Mouse (Mus musculus) midbrain, postnatal 0 days (tissue): ENCODE results near the gene Adra2b. TPM values are rescaled to one million over a fixed set of nuclear protein-coding genes. Genes with fewer than 3 reads are reported as not detected.

Experiments
- ATAC-seq: fragments of 200-750 bp; cut with Nextera tagmentation; 2 replicates; pipeline ENCODE4 v1.8.0; 2017; ENCODE audit warnings: moderate number of reproducible peaks, mild to moderate bottlenecking, moderate TSS enrichment, moderate library complexity; ENCODE audit not compliant: low FRiP score
- DNase-seq: peaks from one replicate; pipeline ENCODE4 v3.0.0-alpha.2; 2015; ENCODE audit warnings: low spot score
- H3K27ac ChIP-seq: fragments of 300-500 bp; sonication (generic); 2 replicates; pipeline ENCODE4 v1.5.1; 2014; ENCODE audit warnings: low read depth, mild to moderate bottlenecking, low read length, mixed read lengths
- H3K27me3 ChIP-seq: fragments of 300-500 bp; sonication (generic); 2 replicates; pipeline ENCODE4 v1.6.1; 2014; ENCODE audit warnings: low read length, control low read depth, mixed read lengths; ENCODE audit not compliant: insufficient read depth
- H3K36me3 ChIP-seq: fragments of 300-500 bp; sonication (generic); 2 replicates; pipeline ENCODE4 v1.6.1; 2014; ENCODE audit warnings: low read length, control low read depth, mixed read lengths; ENCODE audit not compliant: insufficient read depth
- H3K4me1 ChIP-seq: fragments of 300-500 bp; sonication (generic); 2 replicates; pipeline ENCODE4 v1.6.1; 2014; ENCODE audit warnings: mild to moderate bottlenecking, control low read depth, antibody characterized with exemption, low read length, mixed read lengths; ENCODE audit not compliant: insufficient read depth
- H3K4me2 ChIP-seq: fragments of 300-500 bp; sonication (generic); 2 replicates; pipeline ENCODE4 v1.6.1; 2014; ENCODE audit warnings: low read depth, mild to moderate bottlenecking, low read length, mixed read lengths; ENCODE audit not compliant: poor library complexity, severe bottlenecking
- H3K4me3 ChIP-seq: fragments of 300-500 bp; sonication (generic); 2 replicates; pipeline ENCODE4 v1.5.1; 2014; ENCODE audit warnings: low read depth, mild to moderate bottlenecking, low read length, moderate library complexity
- H3K9ac ChIP-seq: fragments of 300-500 bp; sonication (generic); replicated peaks from 2 replicates; pipeline ENCODE4 v1.6.1; 2014; ENCODE audit warnings: mild to moderate bottlenecking, low read length, moderate library complexity, mixed read lengths; ENCODE audit not compliant: poor library complexity, severe bottlenecking
- H3K9me3 ChIP-seq: fragments of 300-500 bp; sonication (generic); 2 replicates; pipeline ENCODE4 v1.6.1; 2016; ENCODE audit warnings: low read length, control low read depth
- CTCF ChIP-seq: IDR thresholded peaks from 2 replicates; pipeline ENCODE4 v1.5.1; 2016; ENCODE audit warnings: antibody characterized with exemption, mild to moderate bottlenecking
- WGBS: fragments of 180-500 bp; shearing (Covaris S2); extraction: QIAGEN DNeasy Blood & Tissue Kit; methylation state at CpG from one replicate; pipeline ENCODE4 v1.1.7; 2014; 5-methylcytosine and 5-hydroxymethylcytosine counted together
- polyA plus RNA-seq: library from polyadenylated mRNA; unstranded; fragments of >200 nt; fragmentation: Nextera tagmentation; extraction: Ambion mirVana; gene quantifications from 2 replicates; pipeline ENCODE4 v1.2.1, GENCODE M21; 2015
- total RNA-seq: library from RNA; depleted of rRNA; stranded (reverse); fragments of >200 nt; gene quantifications from 2 replicates; pipeline ENCODE4 v1.2.3, GENCODE M21; 2014

Gene Adra2b
- total and polyA plus RNA-seq, 2 experiments from 2014 or later = 0.68 to 0.71 TPM

DNA sequence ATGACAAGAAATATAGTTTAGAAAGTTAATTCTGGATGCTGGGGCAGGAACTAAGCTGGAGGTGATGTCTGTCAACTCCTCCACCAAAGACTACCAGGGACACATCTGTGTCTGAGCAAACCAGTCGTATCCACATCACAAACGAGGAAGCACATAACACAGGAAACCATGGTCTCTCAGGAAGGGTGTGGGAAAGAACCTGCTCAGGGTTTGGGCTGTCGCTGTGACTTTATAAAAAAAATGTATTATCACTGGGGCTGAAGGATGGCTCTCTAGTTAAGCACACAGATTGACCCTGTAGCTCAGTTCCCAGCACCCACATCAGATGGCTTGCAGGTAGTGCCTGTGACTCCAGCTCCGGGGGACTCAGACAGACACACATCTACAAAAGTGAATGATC lies 43.9 kb upstream of the Adra2b start:
- H3K9me3 ChIP-seq = no peaks in the 10 kb centered on the region
- H3K27me3 ChIP-seq = no peaks in the 10 kb centered on the region
- no peaks in the 10 kb centered on the region for H3K4me1 ChIP-seq
- H3K36me3 ChIP-seq = no peaks in the 10 kb centered on the region
- DNase-seq (no peak), ATAC-seq (no peak)
- no peak overlapping the region for H3K4me2 ChIP-seq
- no peak overlapping the region for H3K4me3 ChIP-seq
- WGBS = 77% methylated on average over 4 of the region's 4 CpGs
- no peak for TF ChIP-seq CTCF
- H3K9ac ChIP-seq = no peak overlapping the region
- no peak overlapping the region for H3K27ac ChIP-seq

DNA sequence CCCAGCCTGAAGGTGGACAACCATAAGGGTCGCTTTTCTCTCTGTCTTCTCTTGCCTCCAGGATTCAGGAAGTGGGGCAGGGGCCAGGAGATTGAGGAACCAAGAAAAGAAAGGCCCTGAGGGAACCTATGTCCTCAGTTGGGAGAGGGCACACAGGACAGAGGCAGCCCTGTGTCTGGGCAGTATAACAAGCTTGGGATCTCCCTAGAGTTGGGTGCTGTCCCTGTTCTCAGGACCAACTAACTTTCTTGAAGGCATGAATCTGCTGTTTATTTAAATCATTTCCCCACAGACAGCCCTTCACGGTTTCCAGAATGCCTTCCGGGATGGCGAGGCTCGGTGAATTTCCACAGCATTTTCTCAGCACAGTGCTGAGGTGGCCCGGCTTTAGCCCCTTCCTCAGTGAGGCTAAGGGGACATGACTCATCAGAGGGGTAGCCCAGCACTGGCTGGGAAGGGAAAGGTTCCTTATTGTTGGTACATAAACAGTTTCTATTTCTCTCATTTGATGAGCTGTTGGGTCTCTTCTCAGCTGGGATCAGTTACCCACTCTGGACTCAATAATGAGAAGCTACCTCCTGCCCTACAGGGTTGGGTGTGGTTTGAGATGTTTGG lies 40.2 kb upstream of the Adra2b start:
- DNase-seq (no peak), ATAC-seq (no peak)
- Histone ChIP-seq H3K4me2 (no peak overlapping the region), H3K27me3 (no peaks in the 10 kb centered on the region), H3K27ac (no peak overlapping the region), H3K4me3 (no peak overlapping the region), H3K36me3 (no peaks in the 10 kb centered on the region), H3K9ac (no peak overlapping the region), H3K4me1 (no peaks in the 10 kb centered on the region), H3K9me3 (no peaks in the 10 kb centered on the region)
- TF ChIP-seq CTCF = no peak
- whole genome bisulfite sequencing = 79% methylated on average over 6 of the region's 6 CpGs

- Histone ChIP-seq H3K9me3 (no peaks in the 10 kb centered on the region), H3K4me2 (no peak overlapping the region), H3K27me3 (no peaks in the 10 kb centered on the region), H3K4me1 (no peaks in the 10 kb centered on the region), H3K36me3 (no peaks in the 10 kb centered on the region), H3K4me3 (no peak overlapping the region), H3K27ac (no peak overlapping the region), H3K9ac (no peak overlapping the region)
- 96% methylated on average over 1 of the region's 1 CpGs for WGBS
- TF ChIP-seq CTCF = no peak
- no peak for DNase-seq
- ATAC-seq = no peak
Observed at GRCm38 (mm10) chr2:127323667-127324066, 39.3 kb upstream of the Adra2b start.

- Histone ChIP-seq H3K4me3 (no peak overlapping the region), H3K9ac (no peak overlapping the region), H3K27me3 (no peaks in the 10 kb centered on the region), H3K4me1 (no peaks in the 10 kb centered on the region), H3K36me3 (no peaks in the 10 kb centered on the region), H3K9me3 (no peaks in the 10 kb centered on the region), H3K27ac (no peak overlapping the region), H3K4me2 (no peak overlapping the region)
- 83% methylated on average over 7 of the region's 7 CpGs for WGBS
- ATAC-seq (no peak), DNase-seq (no peak)
- no peak for TF ChIP-seq CTCF
Observed at GRCm38 (mm10) chr2:127324456-127324855, 38.6 kb upstream of the Adra2b start.

GRCm38 (mm10) chr2:127328090-127328851 lies 34.7 kb upstream of the Adra2b start:
- Histone ChIP-seq H3K9ac (no peak overlapping the region), H3K27me3 (no peaks in the 10 kb centered on the region), H3K4me2 (no peak overlapping the region), H3K4me1 (no peaks in the 10 kb centered on the region), H3K9me3 (no peaks in the 10 kb centered on the region), H3K27ac (no peak overlapping the region), H3K36me3 (no peaks in the 10 kb centered on the region), H3K4me3 (no peak overlapping the region)
- no peak for TF ChIP-seq CTCF
- ATAC-seq (no peak), DNase-seq (no peak)
- WGBS = 73% methylated on average over 12 of the region's 12 CpGs

GRCm38 (mm10) chr2:127332807-127333570 lies 30.0 kb upstream of the Adra2b start:
- H3K27me3 ChIP-seq = peaks cover 13% of the 10 kb centered on the region
- TF ChIP-seq CTCF = no peak
- no peak overlapping the region for H3K4me3 ChIP-seq
- no peaks in the 10 kb centered on the region for H3K4me1 ChIP-seq
- no peak overlapping the region for H3K27ac ChIP-seq
- no peak overlapping the region for H3K9ac ChIP-seq
- ATAC-seq (no peak), DNase-seq (no peak)
- no peaks in the 10 kb centered on the region for H3K36me3 ChIP-seq
- 78% methylated on average over 14 of the region's 14 CpGs for WGBS
- H3K9me3 ChIP-seq = no peaks in the 10 kb centered on the region
- H3K4me2 ChIP-seq = no peak overlapping the region
